Mouse (Mus musculus): ENCODE data around the gene Srrm1. TPM values are rescaled to one million over a fixed set of nuclear protein-coding genes. Genes with fewer than 3 reads are reported as not detected.
A peak's percentile ranks its signal among the peaks of the same experiment; 100 is the strongest.
"Not testable (repeated sequence)": the region's sequence is repeated elsewhere in the genome, so short reads cannot be mapped to it uniquely, and the experiment has no call there.

Srrm1 gene
- total RNA-seq, 2 experiments from 2014 or later = 74.7 to 82.1 TPM

- intact Hi-C loops (cut with DNase I) = no loop called here
- peak; percentile 66 to 71 for DNase-seq
Measured at GRCm38 (mm10) chr4:135282651-135283290, 70.3 kb downstream of the Srrm1 start.

- intact Hi-C loops (cut with DNase I); DNase-seq: not testable (repeated sequence)
Measured at GRCm38 (mm10) chr4:135280016-135280415, 73.1 kb downstream of the Srrm1 start.

- DNase-seq = no peak
- intact Hi-C loops (cut with DNase I) = no loop called here
Measured at GRCm38 (mm10) chr4:135276681-135277379, 76.3 kb downstream of the Srrm1 start.

GRCm38 (mm10) chr4:135274761-135275160 lies 78.4 kb downstream of the Srrm1 start:
- intact Hi-C loops (cut with DNase I) = no loop called here
- no peak for DNase-seq

GRCm38 (mm10) chr4:135273307-135273682 lies 79.8 kb downstream of the Srrm1 start:
- intact Hi-C loops (cut with DNase I) = no loop called here
- DNase-seq = no peak

- intact Hi-C loops (cut with DNase I) = loop anchor here (1.0 kb wide), 1 partner anchor 42 kb away; no protein-coding TSS in a partner anchor
Measured at GRCm38 (mm10) chr4:135272640-135273306, 80.3 kb downstream of the Srrm1 start, which contains the start of gene Clic4. Gene Clic4, minus strand, starts transcription at chr4:135272814.

GRCm38 (mm10) chr4:135271881-135272616 lies 81.1 kb downstream of the Srrm1 start:
- intact Hi-C loops (cut with DNase I) = loop anchor here (1.0 to 2.0 kb wide), 3 partner anchors 17 to 45 kb away; no protein-coding TSS in a partner anchor
- peak; percentile 74 to 79 for DNase-seq

More at GRCm38 (mm10) chr4:135272640-135273306, 80.3 kb downstream of the Srrm1 start, which contains the start of gene Clic4:
- DNase-seq = peak; percentile 100

GRCm38 (mm10) chr4:135271419-135271828 lies 81.7 kb downstream of the Srrm1 start:
- peak; percentile 40 to 55 for DNase-seq
- intact Hi-C loops (cut with DNase I) = loop anchor here (1.0 to 2.0 kb wide), 2 partner anchors 16 to 45 kb away; no protein-coding TSS in a partner anchor

Other genes starting within 250 kb of the Srrm1 start
- 1 to 10 TPM in 1 of 2 experiments, under 1 TPM in 1; 0.72 to 2.4 TPM for gene Runx3, start 232.7 kb downstream of the Srrm1 start, total RNA-seq (2021)
- gene Clic4, start 80.5 kb downstream of the Srrm1 start, total RNA-seq (2021) = 100 to 1,000 TPM; 251 to 264 TPM
- under 1 TPM in 1 of 2 experiments, not detected in 1; 0.60 TPM for gene Ncmap, start 44.9 kb upstream of the Srrm1 start, total RNA-seq (2021)
- 10 to 100 TPM; 11.2 to 14.4 TPM for gene Rcan3, start 80.5 kb upstream of the Srrm1 start, total RNA-seq (2021)
- gene Stpg1, start 141.5 kb upstream of the Srrm1 start, total RNA-seq (2021) = under 1 TPM in 1 of 2 experiments, not detected in 1; 0.39 TPM
- gene Nipal3, start 141.7 kb upstream of the Srrm1 start, total RNA-seq (2021) = 10 to 100 TPM; 29.3 to 34.0 TPM
- gene Grhl3, start 220.3 kb upstream of the Srrm1 start, total RNA-seq (2021) = not detected